Mouse (Mus musculus) kidney, adult 2 months (tissue): Measurements from ENCODE around the gene Peak1. TPM values are rescaled to one million over a fixed set of nuclear protein-coding genes. Genes with fewer than 3 reads are reported as not detected.

ENCODE experiments used
- DNase-seq: peaks from one replicate; pipeline ENCODE4 v3.0.0; 2021
- H3K27ac ChIP-seq: fragments of 200-500 bp; 2 replicates; pipeline ENCODE4 v1.5.1; 2012; ENCODE audit warnings: low read depth, low read length, control low read depth, inconsistent platforms; ENCODE audit not compliant: insufficient read depth
- H3K27me3 ChIP-seq: fragments of 200-500 bp; replicated peaks from 2 replicates; pipeline ENCODE4 v1.6.1; 2012; ENCODE audit warnings: mild to moderate bottlenecking, moderate library complexity, low read length, inconsistent platforms; ENCODE audit not compliant: control insufficient read depth, insufficient read depth
- H3K36me3 ChIP-seq: fragments of 200-500 bp; 2 replicates; pipeline ENCODE4 v1.6.1; 2012; ENCODE audit warnings: mild to moderate bottlenecking, moderate library complexity, low read length, inconsistent platforms; ENCODE audit not compliant: control insufficient read depth, insufficient read depth
- H3K4me1 ChIP-seq: fragments of 200-500 bp; 2 replicates; pipeline ENCODE4 v1.6.1; 2011; ENCODE audit warnings: low read length; ENCODE audit not compliant: control insufficient read depth, insufficient read depth
- H3K4me3 ChIP-seq: fragments of 200-500 bp; 2 replicates; pipeline ENCODE4 v1.5.1; 2011; ENCODE audit warnings: mild to moderate bottlenecking, low read depth, low read length, control low read depth; ENCODE audit not compliant: insufficient read depth
- CTCF ChIP-seq: fragments of 200-500 bp; conservative IDR thresholded peaks from 2 replicates; pipeline ENCODE4 v1.5.1; 2011; ENCODE audit warnings: low read depth, mild to moderate bottlenecking, control low read depth, low read length, moderate library complexity, mixed read lengths; ENCODE audit not compliant: insufficient read depth, insufficient read length
- POLR2A ChIP-seq: fragments of 200-500 bp; IDR thresholded peaks from one replicate; pipeline ENCODE4 v1.6.1; 2011; ENCODE audit warnings: low read depth, low read length, control low read depth
- WGBS: fragments of 180-500 bp; shearing (Covaris S2); methylation state at CpG from one replicate; pipeline ENCODE4 v1.1.7; 2018; 5-methylcytosine and 5-hydroxymethylcytosine counted together
- polyA plus RNA-seq: library from polyadenylated mRNA; depleted of rRNA; stranded (reverse); fragments of >200 nt; gene quantifications from 2 replicates; pipeline ENCODE4 v1.2.3, GENCODE M21; 2012

The Peak1 gene
- polyA plus RNA-seq, 1 experiment: 8.5 TPM

DNA sequence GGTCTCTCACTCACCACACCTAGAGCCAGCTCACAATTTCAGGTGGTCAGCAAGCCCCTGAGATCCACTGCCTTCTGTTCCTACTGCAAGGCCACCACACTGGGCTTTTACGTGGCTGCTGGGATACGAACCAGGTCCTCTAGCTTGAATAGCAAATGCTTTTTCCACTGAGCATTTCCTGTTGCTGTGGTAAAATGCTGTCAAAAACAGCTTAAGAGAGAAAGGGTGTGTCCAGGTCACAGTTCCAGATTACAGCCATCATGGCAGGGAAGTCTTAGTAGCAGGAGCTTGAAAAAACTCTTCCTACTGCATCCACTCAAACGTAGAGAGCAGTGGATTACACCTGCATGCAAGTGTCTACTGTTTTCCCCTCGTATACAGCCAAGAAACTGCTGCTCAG lies 7.0 kb upstream of the Peak1 start:
- Histone ChIP-seq H3K4me3 (no peak overlapping the region), H3K27ac (no peak overlapping the region), H3K4me1 (peaks cover 10% of the 10 kb centered on the region), H3K27me3 (no peaks in the 10 kb centered on the region), H3K36me3 (no peaks in the 10 kb centered on the region)
- WGBS: 71% methylated on average over 4 of the region's 4 CpGs
- TF ChIP-seq POLR2A (no peak), CTCF (no peak)
- no peak for DNase-seq

DNA sequence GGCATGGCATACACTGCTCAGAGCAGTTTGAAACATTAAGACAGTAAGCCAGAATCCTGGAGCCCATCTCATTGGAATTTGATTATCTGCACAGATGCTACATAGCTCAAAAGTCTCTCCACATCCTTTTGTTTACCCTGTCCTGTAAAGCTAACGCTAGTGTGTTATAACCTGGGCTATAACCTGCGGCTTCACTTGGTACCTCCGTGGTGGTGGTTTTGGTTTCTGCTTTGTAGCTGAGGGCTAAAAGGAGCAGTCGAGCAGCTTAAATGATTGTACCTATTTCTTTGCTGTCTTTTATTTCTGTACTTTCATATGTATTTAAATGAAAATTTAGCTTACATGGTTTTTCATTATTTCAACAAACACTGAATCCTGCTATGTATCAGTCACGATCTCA lies 4.1 kb upstream of the Peak1 start:
- Histone ChIP-seq H3K4me3 (no peak overlapping the region), H3K27ac (no peak overlapping the region), H3K36me3 (no peaks in the 10 kb centered on the region), H3K27me3 (no peaks in the 10 kb centered on the region), H3K4me1 (peaks cover 10% of the 10 kb centered on the region)
- TF ChIP-seq POLR2A: no peak
- TF ChIP-seq CTCF: no peak
- DNase-seq: no peak
- WGBS: 75% methylated on average over 5 of the region's 5 CpGs

- WGBS: 72% methylated on average over 9 of the region's 9 CpGs
- peaks cover 10% of the 10 kb centered on the region for H3K4me1 ChIP-seq
- TF ChIP-seq CTCF (no peak), POLR2A (no peak)
- DNase-seq: no peak
- no peaks in the 10 kb centered on the region for H3K27me3 ChIP-seq
- no peak overlapping the region for H3K27ac ChIP-seq
- no peaks in the 10 kb centered on the region for H3K36me3 ChIP-seq
- H3K4me3 ChIP-seq: no peak overlapping the region
Observed at GRCm38 (mm10) chr9:56420892-56421601, 3.2 kb upstream of the Peak1 start.

- 94% methylated on average over 1 of the region's 1 CpGs for WGBS
Observed at GRCm38 (mm10) chr9:56420236-56420635, 2.4 kb upstream of the Peak1 start.

GRCm38 (mm10) chr9:56418738-56419239 lies 922 bp upstream of the Peak1 start:
- Histone ChIP-seq H3K36me3 (no peaks in the 10 kb centered on the region), H3K27me3 (no peaks in the 10 kb centered on the region), H3K4me3 (peak overlapping the region; percentile 65), H3K4me1 (0 out of 2 replicates have a peak, but pooled peaks cover 9% of the 10 kb centered on the region), H3K27ac (peak overlapping the region; percentile 75)
- no peak for TF ChIP-seq POLR2A
- TF ChIP-seq CTCF: no peak
- peak; percentile 82 for DNase-seq
- WGBS: under 1% methylated on average over 11 of the region's 11 CpGs

More at GRCm38 (mm10) chr9:56420236-56420635, 2.4 kb upstream of the Peak1 start:
- H3K27ac ChIP-seq: no peak overlapping the region
- DNase-seq: no peak
- H3K36me3 ChIP-seq: no peaks in the 10 kb centered on the region
- TF ChIP-seq CTCF: no peak
- no peak for TF ChIP-seq POLR2A
- H3K4me1 ChIP-seq: peaks cover 12% of the 10 kb centered on the region
- H3K4me3 ChIP-seq: no peak overlapping the region
- no peaks in the 10 kb centered on the region for H3K27me3 ChIP-seq

GRCm38 (mm10) chr9:56417415-56417947 lies 386 bp downstream of the Peak1 start:
- Histone ChIP-seq H3K36me3 (no peaks in the 10 kb centered on the region), H3K4me3 (peak overlapping the region; percentile 90), H3K4me1 (0 out of 2 replicates have a peak, but pooled peaks cover 7% of the 10 kb centered on the region), H3K27ac (peak overlapping the region; percentile 84), H3K27me3 (no peaks in the 10 kb centered on the region)
- WGBS: under 1% methylated on average over 40 of the region's 40 CpGs
- TF ChIP-seq CTCF (peak; percentile 48), POLR2A (no peak)
- DNase-seq: peak; percentile 87

- H3K4me3 ChIP-seq: no peak overlapping the region
- H3K27ac ChIP-seq: no peak overlapping the region
- 47% methylated on average over 4 of the region's 4 CpGs for WGBS
- TF ChIP-seq CTCF (no peak), POLR2A (no peak)
- no peaks in the 10 kb centered on the region for H3K27me3 ChIP-seq
- no peaks in the 10 kb centered on the region for H3K36me3 ChIP-seq
- DNase-seq: no peak
- 0 out of 2 replicates have a peak, but pooled peaks cover 6% of the 10 kb centered on the region for H3K4me1 ChIP-seq
Observed at GRCm38 (mm10) chr9:56415935-56416607, 1.8 kb downstream of the Peak1 start.
